Mouse (Mus musculus) olfactory bulb, adult 2 months (tissue): Measurements from ENCODE around the gene Gata1.

Source experiments
- CTCF ChIP-seq: fragments of 200-500 bp; IDR thresholded peaks from 2 replicates; pipeline ENCODE4 v1.5.1; 2012; ENCODE audit warnings: low read depth, mild to moderate bottlenecking, low read length, moderate library complexity; ENCODE audit not compliant: insufficient read depth
- POLR2A ChIP-seq: fragments of 200-500 bp; IDR thresholded peaks from 2 replicates; pipeline ENCODE4 v1.6.1; 2012; ENCODE audit warnings: mild to moderate bottlenecking, low read depth, low read length, moderate library complexity; ENCODE audit not compliant: insufficient read depth

- no peak for TF ChIP-seq POLR2A
- TF ChIP-seq CTCF, result no peak
These were observed 13.8 kb downstream of the Gata1 start for GRCm38 (mm10) chrX:7963829-7964626.
